ENCODE assay signal across 27 mouse cellular contexts in the genomic region with DNA sequence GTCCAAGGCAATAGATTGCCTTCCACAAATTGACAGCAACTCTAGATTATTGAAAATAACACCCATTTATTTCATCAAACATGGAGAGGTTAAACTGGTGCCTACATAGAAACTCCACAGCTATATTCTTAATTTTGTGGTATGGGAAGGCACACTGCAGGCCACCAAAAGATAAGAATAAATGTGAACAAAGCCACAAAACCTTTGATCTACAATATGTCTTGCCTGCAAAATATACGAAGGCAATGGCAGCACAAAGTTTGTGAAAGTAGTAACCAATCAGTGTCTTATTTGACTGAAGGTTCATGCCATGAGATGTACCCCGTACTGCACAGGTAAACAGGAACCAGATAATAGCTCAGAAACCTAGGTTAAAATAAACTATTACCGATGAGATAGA.
DNase-seq lines count a peak whose midpoint lies in the region; ATAC-seq and TF ChIP-seq lines count a peak whose summit lies in the region.
"Had no signal": no experiment of that assay in that cellular context is flagged by ENCODE, and none has a peak within 500 bp of the region (broad histone marks: within the 10 kb centered on the region; RNA-seq: fewer than 3 reads in every experiment).

No protein-coding gene starts in this region.

- H3K9me3 ChIP-seq in MEL (replicated peaks; ENCODE audit: insufficient read depth, low read length) = no peaks in the 10 kb centered on the region
- no peaks in the 10 kb centered on the region for H3K9me3 ChIP-seq in heart, embryonic 10.5 days
- H3K9me3 ChIP-seq in forebrain, embryonic 10.5 days = no peaks in the 10 kb centered on the region
- no peaks in the 10 kb centered on the region for H3K9me3 ChIP-seq in forebrain, embryonic 11.5 days (ENCODE audit: control insufficient read depth, low read length)
- H3K9me3 ChIP-seq: embryonic facial prominence, embryonic 13.5 days; embryonic facial prominence, embryonic 15.5 days; forebrain, embryonic 12.5 days had no signal

- DNase-seq in MEL (ENCODE audit: low read depth, low spot score) = peak; percentile 19
- peak; percentile 0 for DNase-seq in c-Kit-positive CD71-positive TER-119-positive erythroid progenitor cells, embryonic 14.5 days (ENCODE audit: low spot score)
- no peak for DNase-seq in heart, embryonic 10.5 days (ENCODE audit: low spot score)
- no peak for DNase-seq in forebrain, embryonic 10.5 days (ENCODE audit: extremely low spot score, low spot score)
- DNase-seq in forebrain, embryonic 11.5 days (ENCODE audit: low spot score) = no peak
- DNase-seq: adrenal gland, adult 2 months; adrenal gland, postnatal 10 days; adrenal gland, postnatal 25 days; B cell, adult 2 months; cerebellum, adult 11-12 months; cerebellum, adult 2 months; cerebellum, adult 9-10 months; cerebellum, postnatal 10 days; cerebellum, postnatal 25 days; embryo, embryonic 11 days had no signal

- no peaks in the 10 kb centered on the region for H3K27me3 ChIP-seq in MEL (ENCODE audit: control insufficient read depth in 1 of 2, insufficient read depth in 2 of 2, low read length in 2 of 2)
- no peaks in the 10 kb centered on the region for H3K27me3 ChIP-seq in heart, embryonic 10.5 days (ENCODE audit: insufficient read depth, poor library complexity, severe bottlenecking)
- H3K27me3 ChIP-seq in forebrain, embryonic 10.5 days (ENCODE audit: poor library complexity, severe bottlenecking) = no peaks in the 10 kb centered on the region
- no peaks in the 10 kb centered on the region for H3K27me3 ChIP-seq in forebrain, embryonic 11.5 days (ENCODE audit: control insufficient read depth, insufficient read depth, low read length)
- H3K27me3 ChIP-seq: CH12.LX; embryonic facial prominence, embryonic 13.5 days; embryonic facial prominence, embryonic 15.5 days; forebrain, embryonic 12.5 days; Patski had no signal

- no peak for TF ChIP-seq CTCF in MEL (IDR thresholded peaks at IDR 0.05 in 2 of 3, conservative IDR thresholded peaks at IDR 0.05 in 1 of 3; ENCODE audit: control insufficient read depth in 1 of 3, insufficient read depth in 1 of 3, low read depth in 2 of 3, low read length in 3 of 3, poor library complexity in 1 of 3, severe bottlenecking in 1 of 3)

- TF ChIP-seq EP300 in MEL (IDR thresholded peaks at IDR 0.05; ENCODE audit: low read depth in 1 of 2, low read length in 2 of 2) = no peak

- no peak for TF ChIP-seq RAD21 in MEL (IDR thresholded peaks at IDR 0.05; ENCODE audit: low read depth, low read length)

- H3K27ac ChIP-seq in MEL (ENCODE audit: control insufficient read depth, low read depth, low read length) = no peak overlapping the region
- H3K27ac ChIP-seq in heart, embryonic 10.5 days = no peak overlapping the region
- H3K27ac ChIP-seq in forebrain, embryonic 10.5 days = no peak overlapping the region
- no peak overlapping the region for H3K27ac ChIP-seq in forebrain, embryonic 11.5 days (ENCODE audit: low read depth, low read length)
- H3K27ac ChIP-seq: embryonic facial prominence, embryonic 13.5 days; embryonic facial prominence, embryonic 15.5 days; forebrain, embryonic 12.5 days had no signal

- no peak overlapping the region for H3K4me3 ChIP-seq in MEL (ENCODE audit: control insufficient read depth in 1 of 2, insufficient read depth in 1 of 2, low read depth in 2 of 2, low read length in 2 of 2)
- H3K4me3 ChIP-seq in heart, embryonic 10.5 days = no peak overlapping the region
- H3K4me3 ChIP-seq in forebrain, embryonic 10.5 days = no peak overlapping the region
- no peak overlapping the region for H3K4me3 ChIP-seq in forebrain, embryonic 11.5 days (ENCODE audit: low read depth, low read length)
- H3K4me3 ChIP-seq: embryonic facial prominence, embryonic 13.5 days; embryonic facial prominence, embryonic 15.5 days; erythroblast, embryonic 14.5 days; forebrain, embryonic 12.5 days had no signal

- 92% methylated on average over 3 of the region's 3 CpGs for WGBS in heart, embryonic 10.5 days
- 91% methylated on average over 3 of the region's 3 CpGs for WGBS in forebrain, embryonic 10.5 days
- 89% methylated on average over 3 of the region's 3 CpGs for WGBS in forebrain, embryonic 11.5 days

- no peaks in the 10 kb centered on the region for H3K36me3 ChIP-seq in MEL (ENCODE audit: control insufficient read depth in 1 of 2, insufficient read depth in 2 of 2, low read length in 2 of 2)
- no peaks in the 10 kb centered on the region for H3K36me3 ChIP-seq in heart, embryonic 10.5 days
- H3K36me3 ChIP-seq in forebrain, embryonic 10.5 days (replicated peaks) = no peaks in the 10 kb centered on the region
- no peaks in the 10 kb centered on the region for H3K36me3 ChIP-seq in forebrain, embryonic 11.5 days (ENCODE audit: control insufficient read depth, insufficient read depth, low read length)
- H3K36me3 ChIP-seq: embryonic facial prominence, embryonic 13.5 days; embryonic facial prominence, embryonic 15.5 days; forebrain, embryonic 12.5 days; G1E had no signal

- no peak overlapping the region for H3K9ac ChIP-seq in MEL (ENCODE audit: control insufficient read depth, low read depth, low read length, poor library complexity, severe bottlenecking)
- no peak overlapping the region for H3K9ac ChIP-seq in forebrain, embryonic 11.5 days (ENCODE audit: low read length)
- H3K9ac ChIP-seq: embryonic facial prominence, embryonic 13.5 days; embryonic facial prominence, embryonic 15.5 days; forebrain, embryonic 12.5 days had no signal

- TF ChIP-seq POLR2A in MEL (IDR thresholded peaks at IDR 0.05; ENCODE audit: control insufficient read depth in 1 of 2, insufficient read depth in 1 of 2, low read depth in 1 of 2, low read length in 2 of 2, poor library complexity in 1 of 2) = no peak

- H3K79me2 ChIP-seq in MEL (ENCODE audit: control insufficient read depth, insufficient read depth, low read length, poor library complexity) = no peaks in the 10 kb centered on the region

- peak; percentile 61 for ATAC-seq in megakaryocyte progenitor cell, adult 5-6 weeks (replicated peaks; ENCODE audit: poor library complexity)
- ATAC-seq in activated CD4-positive, CD25-positive, alpha-beta regulatory T cell, adult 4 months = no peak
- ATAC-seq in forebrain, embryonic 11.5 days (replicated peaks; ENCODE audit: low FRiP score) = no peak
- ATAC-seq: CD4-positive, CD25-positive, alpha-beta regulatory T cell, adult 4 months; forebrain, embryonic 14.5 days; forebrain, embryonic 16.5 days; Patski had no signal

- no peaks in the 10 kb centered on the region for H3K4me1 ChIP-seq in MEL (ENCODE audit: control insufficient read depth in 1 of 2, insufficient read depth in 2 of 2, low read length in 2 of 2)
- no peaks in the 10 kb centered on the region for H3K4me1 ChIP-seq in heart, embryonic 10.5 days
- no peaks in the 10 kb centered on the region for H3K4me1 ChIP-seq in forebrain, embryonic 10.5 days
- no peaks in the 10 kb centered on the region for H3K4me1 ChIP-seq in forebrain, embryonic 11.5 days (replicated peaks; ENCODE audit: control insufficient read depth, insufficient read depth, low read length)
- H3K4me1 ChIP-seq: embryonic facial prominence, embryonic 13.5 days; embryonic facial prominence, embryonic 15.5 days; forebrain, embryonic 12.5 days had no signal

- no peak overlapping the region for H3K4me2 ChIP-seq in forebrain, embryonic 11.5 days (ENCODE audit: low read depth, low read length, severe bottlenecking)
- H3K4me2 ChIP-seq: embryonic facial prominence, embryonic 13.5 days; embryonic facial prominence, embryonic 15.5 days; forebrain, embryonic 12.5 days had no signal

TF ChIP-seq in MEL, 35 proteins besides CTCF, POLR2A, EP300 and RAD21:
- TF ChIP-seq ZMIZ1 (IDR thresholded peaks at IDR 0.05; ENCODE audit: low read depth, low read length) = no peak
- TF ChIP-seq GABPA (IDR thresholded peaks at IDR 0.05; ENCODE audit: low read depth, low read length) = no peak
- no peak for TF ChIP-seq SMC3 (IDR thresholded peaks at IDR 0.05; ENCODE audit: low read depth, low read length)
- no peak for TF ChIP-seq ELF1 (IDR thresholded peaks at IDR 0.05; ENCODE audit: low read depth, low read length)
- no peak for TF ChIP-seq TBP (IDR thresholded peaks at IDR 0.05; ENCODE audit: low read depth, low read length)
- no peak for TF ChIP-seq ETS1 (IDR thresholded peaks at IDR 0.05; ENCODE audit: low read depth, low read length)
- no peak for TF ChIP-seq CHD2 (IDR thresholded peaks at IDR 0.05; ENCODE audit: low read length)
- no peak for TF ChIP-seq MYB (IDR thresholded peaks at IDR 0.05; ENCODE audit: low read depth, low read length)
- TF ChIP-seq UBTF (IDR thresholded peaks at IDR 0.05; ENCODE audit: borderline replicate concordance, insufficient read depth, low read depth, low read length) = no peak
- TF ChIP-seq POLR2AphosphoS5 (IDR thresholded peaks at IDR 0.05; ENCODE audit: borderline replicate concordance, low read depth, low read length) = no peak
- no peak for TF ChIP-seq JUND (IDR thresholded peaks at IDR 0.05; ENCODE audit: low read depth, low read length)
- no peak for TF ChIP-seq MEF2A (IDR thresholded peaks at IDR 0.05; ENCODE audit: extremely low read depth, insufficient replicate concordance, low read depth, low read length, poor library complexity, severe bottlenecking)
- no peak for TF ChIP-seq USF1 (IDR thresholded peaks at IDR 0.05; ENCODE audit: low read depth, low read length)
- no peak for TF ChIP-seq MYC (IDR thresholded peaks at IDR 0.05; ENCODE audit: low read depth, low read length)

Comparison
In these comparisons a context has a peak if more than half of its experiments do, and no peak if none do; other contexts are left out.
1. DNase-seq: peak in MEL (single experiment) and c-Kit-positive CD71-positive TER-119-positive erythroid progenitor cells, embryonic 14.5 days (single experiment); none in heart, embryonic 10.5 days (single experiment), forebrain, embryonic 10.5 days (single experiment) and forebrain, embryonic 11.5 days (single experiment).